Mouse (Mus musculus) bone marrow macrophage, adult 2 months (primary cell): ENCODE measurements around the gene Slc39a2. TPM values are rescaled to one million over a fixed set of nuclear protein-coding genes. Genes with fewer than 3 reads are reported as not detected.

ENCODE experiments used
- H3K27ac ChIP-seq: 2 replicates; pipeline ENCODE4 v1.5.1; 2012; ENCODE audit warnings: low read depth, low read length; ENCODE audit not compliant: insufficient read depth
- H3K4me1 ChIP-seq: 2 replicates; pipeline ENCODE4 v1.6.1; 2012; ENCODE audit warnings: low read length; ENCODE audit not compliant: control insufficient read depth, insufficient read depth
- H3K4me3 ChIP-seq: 2 replicates; pipeline ENCODE4 v1.5.1; 2012; ENCODE audit warnings: mild to moderate bottlenecking, low read length, moderate library complexity; ENCODE audit not compliant: insufficient read depth
- CTCF ChIP-seq: IDR thresholded peaks from 2 replicates; pipeline ENCODE4 v1.5.1; 2012; ENCODE audit warnings: low read depth, mild to moderate bottlenecking, low read length, moderate library complexity
- POLR2A ChIP-seq: IDR thresholded peaks from 2 replicates; pipeline ENCODE4 v1.6.1; 2012; ENCODE audit warnings: mild to moderate bottlenecking, low read depth, low read length, borderline replicate concordance
- polyA plus RNA-seq: library from polyadenylated mRNA; stranded (reverse); fragments of >200 nt; gene quantifications from 2 replicates; pipeline ENCODE4 v1.2.4, GENCODE M21; 2012; ENCODE audit not compliant: missing spikeins, insufficient read depth, insufficient read length

Gene Slc39a2
- polyA plus RNA-seq, 1 experiment, result 0.44 TPM

DNA sequence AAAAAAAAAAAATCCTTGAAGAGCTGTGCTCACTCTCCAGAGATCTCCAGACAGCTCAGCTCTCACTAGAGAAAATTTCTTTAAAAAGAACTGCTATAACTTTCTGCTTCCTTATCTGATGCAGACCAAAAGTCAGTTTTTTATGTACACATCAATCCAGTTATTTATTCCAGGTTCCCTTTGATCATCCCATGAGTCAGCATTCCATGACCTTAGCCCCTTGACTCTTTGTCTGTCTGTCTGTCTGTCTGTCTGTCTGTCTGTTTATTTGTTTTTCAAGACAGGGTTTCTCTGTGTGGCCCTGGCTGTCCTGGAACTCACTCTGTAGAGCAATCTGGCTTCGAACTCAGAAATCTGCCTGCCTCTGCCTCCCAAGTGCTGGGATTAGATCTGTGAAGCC lies 6.7 kb downstream of the Slc39a2 start:
- Histone ChIP-seq H3K4me3 (no peak overlapping the region), H3K27ac (no peak overlapping the region), H3K4me1 (peaks cover 25% of the 10 kb centered on the region)
- no peak for TF ChIP-seq CTCF
- TF ChIP-seq POLR2A, result no peak

DNA sequence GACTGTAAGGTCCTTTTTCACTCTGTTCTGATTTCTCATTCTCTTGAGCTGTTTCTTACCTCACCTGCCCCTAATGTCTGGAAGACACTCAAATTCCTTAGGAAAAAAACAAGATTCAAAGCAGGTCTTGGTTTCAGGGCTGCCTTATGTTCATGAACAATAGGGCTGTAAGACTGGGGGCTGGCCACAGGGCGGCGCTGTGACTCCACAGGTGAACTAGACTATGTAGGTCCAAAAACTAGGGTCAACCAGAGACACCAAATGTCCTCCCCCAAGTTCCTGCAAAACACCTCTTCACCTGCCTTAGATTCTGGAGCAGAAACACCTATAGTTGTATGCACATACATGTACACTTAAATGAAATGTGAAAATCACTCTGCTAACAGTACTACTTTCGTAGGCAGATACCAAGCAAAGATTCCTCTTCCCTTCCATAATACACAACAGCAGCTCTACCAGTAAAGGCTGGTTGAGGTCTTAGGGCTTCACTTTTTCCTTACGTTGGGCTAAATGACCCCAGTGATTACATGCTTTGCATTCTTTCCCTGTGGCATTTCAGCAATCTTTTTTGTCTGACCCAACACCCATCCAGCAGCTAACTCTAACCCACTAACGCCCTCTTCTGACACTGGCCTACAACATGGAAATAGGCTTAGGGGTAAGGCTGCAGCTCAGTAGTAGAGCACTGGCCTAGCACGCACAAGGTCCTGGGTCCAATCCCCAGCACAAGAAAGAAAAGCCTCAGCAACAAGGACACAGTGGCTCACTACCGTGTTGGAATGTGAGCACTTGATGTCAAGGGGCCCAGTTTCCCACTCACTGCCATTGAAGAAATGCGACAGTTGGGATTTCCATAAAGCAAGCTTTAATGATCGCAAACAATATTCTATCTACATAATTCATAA lies 10.4 kb downstream of the Slc39a2 start:
- TF ChIP-seq POLR2A (no peak), CTCF (peak; percentile 95)
- Histone ChIP-seq H3K27ac (no peak overlapping the region), H3K4me1 (peaks cover 9% of the 10 kb centered on the region), H3K4me3 (no peak overlapping the region)

DNA sequence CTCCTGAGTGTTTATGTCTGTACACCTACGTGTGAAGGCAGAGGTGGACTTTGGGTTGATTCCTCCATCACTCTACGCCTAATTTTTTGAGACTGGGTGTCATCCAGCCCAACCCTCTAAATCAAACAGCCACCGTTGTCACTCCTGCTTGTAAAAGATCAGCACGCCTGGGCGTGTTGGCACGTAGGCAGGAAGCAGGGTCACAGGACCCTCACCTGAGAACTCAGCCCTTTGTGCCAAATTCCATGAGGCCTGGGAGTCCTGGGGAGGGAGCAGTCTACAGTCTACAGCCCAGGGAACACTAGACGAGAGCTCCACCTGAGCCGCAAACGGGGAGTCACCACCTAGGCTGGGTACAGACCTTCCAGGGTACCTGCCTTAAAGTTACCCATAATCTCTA lies 11.1 kb downstream of the Slc39a2 start:
- Histone ChIP-seq H3K4me3 (no peak overlapping the region), H3K4me1 (peaks cover 9% of the 10 kb centered on the region), H3K27ac (no peak overlapping the region)
- no peak for TF ChIP-seq POLR2A
- TF ChIP-seq CTCF, result no peak

DNA sequence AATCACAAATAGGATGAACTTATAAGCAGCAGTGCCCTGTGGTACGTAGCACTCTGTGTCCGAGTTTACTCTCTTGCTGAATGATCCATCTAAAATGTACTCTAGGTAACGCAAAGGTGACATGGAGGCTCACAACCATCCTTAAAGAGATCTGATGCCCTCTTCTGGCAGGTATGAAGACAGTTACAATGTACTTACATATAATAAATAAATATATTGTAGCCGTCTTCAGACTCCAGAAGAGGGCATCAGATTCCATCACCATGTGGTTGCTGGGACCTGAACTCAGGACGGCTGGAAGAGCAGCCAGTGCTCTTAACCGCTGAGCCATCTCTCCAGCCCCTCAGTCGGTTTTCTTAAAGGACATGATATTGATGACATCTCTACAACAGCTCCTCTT lies 12.0 kb downstream of the Slc39a2 start:
- H3K4me1 ChIP-seq, result peaks cover 9% of the 10 kb centered on the region
- H3K27ac ChIP-seq, result no peak overlapping the region
- H3K4me3 ChIP-seq, result no peak overlapping the region
- TF ChIP-seq CTCF (no peak), POLR2A (no peak)

DNA sequence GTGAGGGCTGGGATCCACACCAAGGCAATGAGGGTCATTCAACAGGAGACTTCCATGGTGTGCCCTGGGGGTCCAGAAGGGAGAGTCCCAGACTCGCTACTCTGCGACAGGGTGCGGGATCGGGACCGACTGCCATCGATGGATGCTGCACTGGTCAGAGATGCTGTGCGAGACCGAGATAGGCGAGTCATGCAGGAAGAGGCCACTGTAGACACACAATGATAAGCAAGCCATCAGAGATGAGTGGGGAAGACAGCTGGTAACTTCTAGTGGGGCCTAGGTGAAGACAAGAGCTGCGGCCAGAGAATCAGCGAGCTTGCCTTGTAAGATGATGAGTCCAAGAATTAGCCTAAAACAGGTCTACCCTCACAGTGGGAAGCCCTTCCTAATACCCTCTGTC lies 13.4 kb downstream of the Slc39a2 start:
- TF ChIP-seq POLR2A, result no peak
- no peak for TF ChIP-seq CTCF
- Histone ChIP-seq H3K27ac (no peak overlapping the region), H3K4me1 (peaks cover 11% of the 10 kb centered on the region), H3K4me3 (no peak overlapping the region)

DNA sequence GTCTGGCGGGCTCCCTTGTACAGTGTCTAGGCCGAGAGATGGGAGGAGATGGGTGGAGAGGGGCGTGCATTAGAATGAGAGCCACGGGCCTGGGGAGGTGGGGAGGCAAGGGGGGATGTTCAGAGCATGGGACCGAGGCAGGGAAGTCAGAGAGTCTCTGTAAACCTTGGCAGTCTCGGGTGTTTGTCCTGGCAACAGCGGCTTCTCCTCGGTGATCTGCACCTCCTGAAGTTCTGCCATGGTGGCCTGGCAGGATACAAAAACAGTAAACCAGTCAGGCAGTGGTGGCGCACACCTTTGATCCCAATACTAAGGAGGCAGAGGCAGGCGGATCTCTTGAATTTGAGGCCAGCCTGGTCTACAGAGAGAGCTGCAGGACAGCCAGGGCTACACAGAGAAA lies 18.6 kb downstream of the Slc39a2 start:
- no peak for TF ChIP-seq POLR2A
- TF ChIP-seq CTCF, result no peak
- H3K4me3 ChIP-seq, result no peak overlapping the region

DNA sequence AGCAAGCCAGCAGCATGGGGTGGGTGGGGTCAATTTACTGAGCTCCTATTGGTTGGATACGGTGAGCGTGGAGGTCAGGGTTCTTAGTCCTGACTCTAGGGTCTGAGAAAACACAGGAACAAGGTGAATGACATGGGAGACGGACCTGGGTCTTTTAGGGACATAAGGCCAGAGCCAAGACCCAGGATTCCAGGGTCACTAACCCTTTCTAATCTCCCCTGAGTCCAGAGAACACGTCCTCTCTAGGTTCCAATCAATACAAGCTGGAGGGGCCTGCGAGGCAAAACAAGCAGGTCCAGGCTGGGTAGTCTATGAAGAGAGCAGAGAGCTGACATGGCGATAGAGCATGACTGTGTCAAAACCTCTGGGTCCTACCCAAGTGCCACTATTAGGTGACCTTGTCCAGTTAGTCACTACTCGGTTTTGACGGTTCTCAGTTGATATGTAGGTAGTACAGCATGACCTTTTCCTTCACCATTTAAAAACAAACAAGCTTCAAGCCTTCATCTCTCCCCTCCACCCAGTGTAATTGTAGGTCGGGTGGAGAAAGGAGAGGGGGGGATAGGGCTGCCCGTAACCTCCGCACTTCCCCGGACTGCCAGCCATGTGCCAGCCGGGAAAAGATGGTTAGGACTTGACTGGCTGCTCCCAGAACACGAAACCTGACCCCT lies 19.8 kb downstream of the Slc39a2 start:
- Histone ChIP-seq H3K27ac (no peak overlapping the region), H3K4me1 (peaks cover 18% of the 10 kb centered on the region), H3K4me3 (peak overlapping the region; percentile 49)
- TF ChIP-seq POLR2A (no peak), CTCF (no peak)

More for the DNA sequence above, 18.6 kb downstream of the Slc39a2 start:
- H3K4me1 ChIP-seq, result peaks cover 25% of the 10 kb centered on the region
- no peak overlapping the region for H3K27ac ChIP-seq

DNA sequence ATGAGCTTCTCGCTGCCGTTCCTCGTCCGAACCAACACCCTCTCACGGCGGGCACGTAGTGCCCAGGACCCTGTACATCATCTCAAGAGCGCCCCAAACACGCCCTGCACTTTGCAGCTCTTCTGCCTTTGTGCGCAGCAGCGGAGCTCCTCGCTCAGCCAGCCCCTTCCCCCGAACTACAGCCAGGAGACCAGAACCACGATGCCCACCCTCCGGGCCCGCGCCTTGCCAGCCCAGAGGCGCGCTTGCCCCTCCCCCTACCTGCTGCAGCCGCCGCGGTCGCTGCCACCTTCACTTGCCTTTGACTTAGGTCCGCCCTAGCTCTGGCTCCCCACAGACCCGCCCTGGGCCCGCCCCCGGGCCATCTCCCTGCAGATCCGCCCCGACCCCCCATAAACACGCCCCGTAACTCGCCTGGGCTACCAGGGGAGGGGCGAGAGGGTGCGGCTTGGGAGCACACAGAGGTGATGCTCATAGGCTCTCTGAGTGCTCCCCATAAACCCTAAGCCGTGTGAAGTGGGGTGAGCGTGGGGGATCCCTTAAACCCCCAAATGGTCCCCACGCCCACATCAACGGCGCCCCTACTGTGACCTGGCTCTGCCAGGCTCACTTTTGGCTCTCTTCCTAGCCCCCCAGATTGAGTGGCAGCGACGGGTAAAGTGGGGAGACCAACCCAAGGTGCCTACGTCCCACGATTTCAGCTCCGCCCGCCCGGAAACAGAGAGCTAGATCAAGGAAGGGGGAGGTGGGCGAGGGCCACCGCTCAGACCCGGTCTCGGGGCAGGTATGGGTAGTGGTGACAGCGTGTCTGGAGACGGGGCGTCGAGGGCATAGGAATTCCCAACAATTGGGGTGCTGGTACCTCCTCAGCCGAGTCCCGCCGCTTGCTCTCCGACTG lies 20.6 kb downstream of the Slc39a2 start:
- TF ChIP-seq CTCF (no peak), POLR2A (no peak)
- Histone ChIP-seq H3K27ac (no peak overlapping the region), H3K4me1 (peaks cover 16% of the 10 kb centered on the region), H3K4me3 (peak overlapping the region; percentile 49)

DNA sequence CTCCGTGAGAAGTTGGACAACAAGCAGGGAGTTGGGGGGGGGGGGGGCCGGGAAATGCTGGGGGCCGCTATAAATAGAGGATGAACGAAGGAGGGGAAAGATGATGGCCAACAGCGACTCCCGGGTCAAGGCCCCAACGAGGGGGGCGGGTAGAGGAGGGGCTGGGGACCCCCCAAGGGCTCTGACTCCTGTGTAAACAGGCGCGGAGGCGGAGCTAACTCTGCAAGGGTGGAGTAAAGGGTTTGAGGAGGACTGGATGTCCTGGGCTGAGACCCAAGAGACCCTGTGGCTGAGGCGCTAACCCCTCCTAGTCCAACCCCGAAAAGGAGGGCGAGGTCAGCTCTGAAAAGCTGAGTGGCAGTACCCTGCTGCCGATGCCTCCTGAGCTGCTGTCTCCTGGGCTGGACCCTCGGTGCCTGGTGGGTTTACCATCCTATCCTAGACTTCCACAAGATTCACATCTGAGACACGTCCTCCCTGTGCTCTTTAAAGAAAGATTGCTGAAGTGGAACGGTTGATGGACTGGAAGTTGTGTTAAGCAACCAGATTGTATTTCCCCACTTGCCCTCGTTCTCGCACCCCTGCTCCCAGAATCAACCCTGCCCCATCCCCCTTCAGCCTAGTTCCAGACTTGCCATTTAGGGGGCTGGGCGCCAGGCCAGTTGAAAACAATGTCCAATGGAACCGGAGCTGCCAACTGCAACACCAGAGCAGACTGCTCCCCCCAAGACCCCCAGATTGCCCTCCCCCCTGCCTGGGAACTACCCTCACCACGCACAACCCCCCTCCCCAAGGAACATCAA lies 21.5 kb downstream of the Slc39a2 start, which contains the start of gene Ndrg2:
TSS of gene Ndrg2 (minus strand) at position 199 of the 803 bp plus-strand sequence.
- Histone ChIP-seq H3K4me3 (peak within 1 kb of the TSS; percentile 49), H3K4me1 (peaks cover 16% of the 10 kb centered on the region), H3K27ac (no peak within 1 kb of the TSS)
- TF ChIP-seq CTCF (no peak), POLR2A (no peak)
